Mouse (Mus musculus): Measurements from ENCODE around the gene Egflam. TPM values are rescaled to one million over a fixed set of nuclear protein-coding genes. Genes with fewer than 3 reads are reported as not detected.

Gene Egflam
- total RNA-seq, 1 experiment = 0.54 TPM

- H3K4me1 ChIP-seq (ENCODE audit: control insufficient read depth in 2 of 2, insufficient read depth in 2 of 2, low read length in 2 of 2, poor library complexity in 1 of 2) = no peaks in the 10 kb centered on the region; a peak in 1 of 4 replicates
- H3K9me3 ChIP-seq (ENCODE audit: control insufficient read depth, insufficient read depth, low read depth, low read length) = no peaks in the 10 kb centered on the region
- TF ChIP-seq MAFK (IDR thresholded peaks at IDR 0.05; ENCODE audit: insufficient read depth, low read depth, low read length) (no peak), ZC3H11A (IDR thresholded peaks at IDR 0.05; ENCODE audit: borderline replicate concordance, low read depth, low read length) (no peak), ZNF384 (IDR thresholded peaks at IDR 0.05; ENCODE audit: low read depth, low read length) (no peak), CHD2 (IDR thresholded peaks at IDR 0.05; ENCODE audit: low read depth, low read length) (no peak), HCFC1 (IDR thresholded peaks at IDR 0.05; ENCODE audit: borderline replicate concordance, insufficient read depth, low read length) (no peak)
- DNase-seq (ENCODE audit: low read depth, low spot score) = no peak
- H3K4me3 ChIP-seq (ENCODE audit: insufficient read depth in 1 of 2, low read depth in 1 of 2, low read length in 2 of 2, poor library complexity in 1 of 2, severe bottlenecking in 1 of 2) = no peak overlapping the region
- no peak overlapping the region for H3K9ac ChIP-seq (ENCODE audit: insufficient read depth, low read depth, low read length, poor library complexity, severe bottlenecking)
- no peaks in the 10 kb centered on the region for H3K36me3 ChIP-seq (ENCODE audit: control insufficient read depth, insufficient read depth, low read length, poor library complexity, severe bottlenecking)
- in situ Hi-C loops (cut with MboI; ENCODE audit: low sequenced_read_pairs in 2 of 2, unreplicated experiment in 2 of 2) = loop anchor here in 1 of 2 experiments (25.0 kb wide), 2 partner anchors 291 to 566 kb away; no protein-coding TSS in a partner anchor
- no peak overlapping the region for H3K27ac ChIP-seq (ENCODE audit: insufficient read depth, low read depth, low read length, poor library complexity, severe bottlenecking)
Observed at GRCm38 (mm10) chr15:7202981-7203380, 195.2 kb downstream of the Egflam start.

GRCm38 (mm10) chr15:7201421-7202380 lies 196.5 kb downstream of the Egflam start:
- no peak for DNase-seq (ENCODE audit: low read depth, low spot score)
- no peaks in the 10 kb centered on the region; a peak in 1 of 4 replicates for H3K4me1 ChIP-seq (ENCODE audit: control insufficient read depth in 2 of 2, insufficient read depth in 2 of 2, low read length in 2 of 2, poor library complexity in 1 of 2)
- no peaks in the 10 kb centered on the region for H3K36me3 ChIP-seq (ENCODE audit: control insufficient read depth, insufficient read depth, low read length, poor library complexity, severe bottlenecking)
- H3K9me3 ChIP-seq (ENCODE audit: control insufficient read depth, insufficient read depth, low read depth, low read length) = no peaks in the 10 kb centered on the region
- no peak overlapping the region for H3K9ac ChIP-seq (ENCODE audit: insufficient read depth, low read depth, low read length, poor library complexity, severe bottlenecking)
- TF ChIP-seq CHD2 (IDR thresholded peaks at IDR 0.05; ENCODE audit: low read depth, low read length) (no peak), HCFC1 (IDR thresholded peaks at IDR 0.05; ENCODE audit: borderline replicate concordance, insufficient read depth, low read length) (no peak), MAFK (IDR thresholded peaks at IDR 0.05; ENCODE audit: insufficient read depth, low read depth, low read length) (no peak), ZC3H11A (IDR thresholded peaks at IDR 0.05; ENCODE audit: borderline replicate concordance, low read depth, low read length) (no peak), ZNF384 (IDR thresholded peaks at IDR 0.05; ENCODE audit: low read depth, low read length) (no peak)
- no peak overlapping the region for H3K4me3 ChIP-seq (ENCODE audit: insufficient read depth in 1 of 2, low read depth in 1 of 2, low read length in 2 of 2, poor library complexity in 1 of 2, severe bottlenecking in 1 of 2)
- H3K27ac ChIP-seq (ENCODE audit: insufficient read depth, low read depth, low read length, poor library complexity, severe bottlenecking) = no peak overlapping the region
- in situ Hi-C loops (cut with MboI; ENCODE audit: low sequenced_read_pairs in 2 of 2, unreplicated experiment in 2 of 2) = loop anchor here in 1 of 2 experiments (25.0 kb wide), 2 partner anchors 289 to 564 kb away; no protein-coding TSS in a partner anchor

GRCm38 (mm10) chr15:7200286-7200685 lies 197.9 kb downstream of the Egflam start:
- H3K27ac ChIP-seq (ENCODE audit: insufficient read depth, low read depth, low read length, poor library complexity, severe bottlenecking) = no peak overlapping the region
- no peak for DNase-seq (ENCODE audit: low read depth, low spot score)
- TF ChIP-seq CHD2 (IDR thresholded peaks at IDR 0.05; ENCODE audit: low read depth, low read length) = no peak
- TF ChIP-seq ZNF384 (IDR thresholded peaks at IDR 0.05; ENCODE audit: low read depth, low read length) = no peak
- TF ChIP-seq HCFC1 (IDR thresholded peaks at IDR 0.05; ENCODE audit: borderline replicate concordance, insufficient read depth, low read length) = no peak
- no peak for TF ChIP-seq MAFK (IDR thresholded peaks at IDR 0.05; ENCODE audit: insufficient read depth, low read depth, low read length)
- no peak for TF ChIP-seq ZC3H11A (IDR thresholded peaks at IDR 0.05; ENCODE audit: borderline replicate concordance, low read depth, low read length)
- H3K9ac ChIP-seq (ENCODE audit: insufficient read depth, low read depth, low read length, poor library complexity, severe bottlenecking) = no peak overlapping the region
- H3K9me3 ChIP-seq (ENCODE audit: control insufficient read depth, insufficient read depth, low read depth, low read length) = no peaks in the 10 kb centered on the region
- in situ Hi-C loops (cut with MboI; ENCODE audit: low sequenced_read_pairs in 2 of 2, unreplicated experiment in 2 of 2) = loop anchor here in 1 of 2 experiments (25.0 kb wide), 2 partner anchors 288 to 563 kb away; no protein-coding TSS in a partner anchor
- no peak overlapping the region for H3K4me3 ChIP-seq (ENCODE audit: insufficient read depth in 1 of 2, low read depth in 1 of 2, low read length in 2 of 2, poor library complexity in 1 of 2, severe bottlenecking in 1 of 2)
- H3K36me3 ChIP-seq (ENCODE audit: control insufficient read depth, insufficient read depth, low read length, poor library complexity, severe bottlenecking) = no peaks in the 10 kb centered on the region
- no peaks in the 10 kb centered on the region; a peak in 1 of 4 replicates for H3K4me1 ChIP-seq (ENCODE audit: control insufficient read depth in 2 of 2, insufficient read depth in 2 of 2, low read length in 2 of 2, poor library complexity in 1 of 2)

- Histone ChIP-seq H3K27ac (ENCODE audit: insufficient read depth, low read depth, low read length, poor library complexity, severe bottlenecking) (no peak overlapping the region), H3K9me3 (ENCODE audit: control insufficient read depth, insufficient read depth, low read depth, low read length) (no peaks in the 10 kb centered on the region), H3K9ac (ENCODE audit: insufficient read depth, low read depth, low read length, poor library complexity, severe bottlenecking) (no peak overlapping the region), H3K36me3 (ENCODE audit: control insufficient read depth, insufficient read depth, low read length, poor library complexity, severe bottlenecking) (0 out of 2 replicates have a peak, but pooled peaks cover 1% of the 10 kb centered on the region), H3K4me1 (ENCODE audit: control insufficient read depth in 2 of 2, insufficient read depth in 2 of 2, low read length in 2 of 2, poor library complexity in 1 of 2) (no peaks in the 10 kb centered on the region), H3K4me3 (ENCODE audit: insufficient read depth in 1 of 2, low read depth in 1 of 2, low read length in 2 of 2, poor library complexity in 1 of 2, severe bottlenecking in 1 of 2) (no peak overlapping the region)
- TF ChIP-seq ZC3H11A (IDR thresholded peaks at IDR 0.05; ENCODE audit: borderline replicate concordance, low read depth, low read length) (no peak), HCFC1 (IDR thresholded peaks at IDR 0.05; ENCODE audit: borderline replicate concordance, insufficient read depth, low read length) (no peak)
- in situ Hi-C loops (cut with MboI; ENCODE audit: low sequenced_read_pairs in 2 of 2, unreplicated experiment in 2 of 2) = loop anchor here in 1 of 2 experiments (25.0 kb wide), 1 partner anchor 913 kb away; the partner anchor contains the start of gene Nup155
- no peak for DNase-seq (ENCODE audit: low read depth, low spot score)
Observed at GRCm38 (mm10) chr15:7198816-7199215, 199.4 kb downstream of the Egflam start.

Data from ES-E14 (cell line).